Comparison of ENCODE assay signal across 8 mouse cellular contexts in genomic region chr14:45529411-45530363, GRCm38 (mm10). TPM values are rescaled to one million over a fixed set of nuclear protein-coding genes. Genes with fewer than 3 reads are reported as not detected.
A peak's percentile ranks its signal among the peaks of the same experiment; 100 is the strongest.
DNase-seq lines count a peak whose midpoint lies in the region; ATAC-seq and TF ChIP-seq lines count a peak whose summit lies in the region.

Gene Fermt2 (minus strand): TSS chr14:45530118.

- peaks cover 72% of the 10 kb centered on the region for H3K27me3 ChIP-seq in megakaryocyte, embryonic 14.5 days (replicated peaks)
- no peaks in the 10 kb centered on the region for H3K27me3 ChIP-seq in embryonic facial prominence, embryonic 14.5 days (replicated peaks; ENCODE audit: control insufficient read depth, insufficient read depth, low read length)
- H3K27me3 ChIP-seq in limb, embryonic 14.5 days (ENCODE audit: control insufficient read depth, insufficient read depth, low read length) = no peaks in the 10 kb centered on the region
- no peaks in the 10 kb centered on the region for H3K27me3 ChIP-seq in myocyte (ENCODE audit: control insufficient read depth, insufficient read depth, insufficient read length)

- peak within 1 kb of the TSS; percentile 99 for H3K27ac ChIP-seq in embryonic facial prominence, embryonic 14.5 days (replicated peaks; ENCODE audit: low read depth, low read length)
- peak within 1 kb of the TSS; percentile 97 for H3K27ac ChIP-seq in limb, embryonic 14.5 days (replicated peaks; ENCODE audit: low read depth, low read length)

- WGBS in embryonic facial prominence, embryonic 14.5 days = under 1% methylated on average over 20 of the region's 126 CpGs
- WGBS in limb, embryonic 14.5 days = 3% methylated on average over 57 of the region's 126 CpGs

- DNase-seq in embryonic facial prominence, embryonic 14.5 days (ENCODE audit: low spot score) = peak; percentile 94
- DNase-seq in heart, adult 8-10 months (ENCODE audit: low spot score) = peak; percentile 85
- DNase-seq in kidney, adult 9 months = peak; percentile 91
- DNase-seq in limb, embryonic 14.5 days (ENCODE audit: low spot score) = peak; percentile 86
- DNase-seq in testis, postnatal 14 days (ENCODE audit: low spot score) = peak; percentile 87

- peak within 1 kb of the TSS; percentile 81 for H3ac ChIP-seq in myocyte (ENCODE audit: control insufficient read depth, insufficient read length)

- no peaks in the 10 kb centered on the region for H3K36me3 ChIP-seq in megakaryocyte, embryonic 14.5 days (replicated peaks; ENCODE audit: low read length)
- 0 out of 2 replicates have a peak, but pooled peaks cover 4% of the 10 kb centered on the region for H3K36me3 ChIP-seq in embryonic facial prominence, embryonic 14.5 days (ENCODE audit: control insufficient read depth, insufficient read depth, low read length)
- no peaks in the 10 kb centered on the region for H3K36me3 ChIP-seq in limb, embryonic 14.5 days (ENCODE audit: control insufficient read depth, insufficient read depth, low read length)
- no peaks in the 10 kb centered on the region for H3K36me3 ChIP-seq in myocyte (ENCODE audit: control insufficient read depth, insufficient read depth)

- peak within 1 kb of the TSS; percentile 90 for H3K4me3 ChIP-seq in megakaryocyte, embryonic 14.5 days (replicated peaks)
- peak within 1 kb of the TSS; percentile 80 for H3K4me3 ChIP-seq in embryonic facial prominence, embryonic 14.5 days (ENCODE audit: low read depth, low read length)
- H3K4me3 ChIP-seq in limb, embryonic 14.5 days (replicated peaks; ENCODE audit: low read length) = peak within 1 kb of the TSS; percentile 75
- H3K4me3 ChIP-seq in myocyte = peak within 1 kb of the TSS; percentile 84

- H3K9me3 ChIP-seq in megakaryocyte, embryonic 14.5 days = no peaks in the 10 kb centered on the region
- no peaks in the 10 kb centered on the region for H3K9me3 ChIP-seq in embryonic facial prominence, embryonic 14.5 days (ENCODE audit: control insufficient read depth, low read length)
- no peaks in the 10 kb centered on the region for H3K9me3 ChIP-seq in limb, embryonic 14.5 days (ENCODE audit: control insufficient read depth, low read length)

- H3K4me2 ChIP-seq in embryonic facial prominence, embryonic 14.5 days (ENCODE audit: low read depth, low read length) = peak within 1 kb of the TSS; percentile 72
- H3K4me2 ChIP-seq in limb, embryonic 14.5 days (replicated peaks; ENCODE audit: low read depth, low read length, severe bottlenecking) = peak within 1 kb of the TSS; percentile 67
- peak within 1 kb of the TSS; percentile 94 for H3K4me2 ChIP-seq in myocyte (ENCODE audit: low read depth)

- TF ChIP-seq POLR2A in limb, embryonic 14.5 days (IDR thresholded peaks at IDR 0.05; ENCODE audit: borderline replicate concordance, extremely low read depth, insufficient read depth, insufficient read length) = no peak
- peak; percentile 73 for TF ChIP-seq POLR2A in myocyte (IDR thresholded peaks at IDR 0.05; ENCODE audit: insufficient read length, low read depth)

- peak within 1 kb of the TSS; percentile 88 for H3K9ac ChIP-seq in embryonic facial prominence, embryonic 14.5 days (ENCODE audit: low read depth, low read length)
- H3K9ac ChIP-seq in limb, embryonic 14.5 days (ENCODE audit: low read depth, low read length, severe bottlenecking) = peak within 1 kb of the TSS; percentile 88

- H3K4me1 ChIP-seq in megakaryocyte, embryonic 14.5 days = peaks cover 19% of the 10 kb centered on the region
- peaks cover 19% of the 10 kb centered on the region for H3K4me1 ChIP-seq in embryonic facial prominence, embryonic 14.5 days (ENCODE audit: control insufficient read depth, insufficient read depth, low read length)
- peaks cover 30% of the 10 kb centered on the region for H3K4me1 ChIP-seq in limb, embryonic 14.5 days (ENCODE audit: control insufficient read depth, insufficient read depth, low read length)

- ATAC-seq in megakaryocyte, adult 5-6 weeks (ENCODE audit: poor library complexity, severe bottlenecking) = no peak
- peak; percentile 90 for ATAC-seq in embryonic facial prominence, embryonic 14.5 days (ENCODE audit: low read depth)
- ATAC-seq in limb, embryonic 14.5 days (ENCODE audit: low FRiP score, low read depth) = peak; percentile 88

- H3K79me2 ChIP-seq in myocyte (ENCODE audit: control insufficient read depth, insufficient read depth) = peaks cover 48% of the 10 kb centered on the region

TF ChIP-seq in myocyte, 11 proteins besides CTCF, POLR2A, EP300 and RAD21:
- peak; percentile 30 for TF ChIP-seq POLR2AphosphoS2 (IDR thresholded peaks at IDR 0.05; ENCODE audit: insufficient read length, low read depth)
- no peak for TF ChIP-seq CEBPB (IDR thresholded peaks at IDR 0.05; ENCODE audit: insufficient read depth, poor library complexity, severe bottlenecking)
- no peak for TF ChIP-seq TCF3 (IDR thresholded peaks at IDR 0.05; ENCODE audit: insufficient read length, low read depth)
- TF ChIP-seq SRF (IDR thresholded peaks at IDR 0.05; ENCODE audit: control insufficient read depth, insufficient read length, low read depth) = peak; percentile 95
- peak in 1 of 3 experiments; percentile 1 for TF ChIP-seq MYOG (IDR thresholded peaks at IDR 0.05; ENCODE audit: control insufficient read depth in 1 of 3, insufficient read depth in 1 of 3, insufficient read length in 2 of 3, low read depth in 2 of 3)
TF ChIP-seq in myocyte: peak in this region for 3.

RNA-seq across cellular contexts. Expression of gene Fermt2, which starts in this region (rescaled TPM):
- not detected in 2 replicates for polyA plus RNA-seq in megakaryocyte, embryonic 14.5 days (2012; ENCODE audit: insufficient read depth, low replicate concordance)
- not detected in 2 replicates for total RNA-seq in megakaryocyte, adult 5-6 weeks (2015)
- total RNA-seq in megakaryocyte, adult 5-6 weeks (2017) = not detected in 2 replicates
- polyA plus RNA-seq in embryonic facial prominence, embryonic 14.5 days (2014; fragmentation: Nextera tagmentation; extraction: Ambion mirVana) = 132 and 153 TPM in 2 replicates
- 100 to 1,000 TPM; 205 to 238 (median 230) TPM for total RNA-seq in heart, adult 8-10 months (2022)
- polyA plus RNA-seq in limb, embryonic 14.5 days (2012; rRNA removed) = 74.3 and 91.7 TPM in 2 replicates
- 128 and 134 TPM in 2 replicates for polyA plus RNA-seq in limb, embryonic 14.5 days (2014; fragmentation: Nextera tagmentation; extraction: Ambion mirVana)
- 37.9 TPM for polyA plus RNA-seq in myocyte (2012; fragmentation: generic; extraction: Trizol)

Comparison
In these comparisons a context has a peak if more than half of its experiments do, and no peak if none do; other contexts are left out.
1. RNA of gene Fermt2 (total RNA-seq): 205 to 238 TPM in heart, adult 8-10 months; not detected in megakaryocyte, adult 5-6 weeks; every median in the first group is over 100 times any median in the second.
2. RNA of gene Fermt2 (polyA plus RNA-seq): 132 to 153 TPM in embryonic facial prominence, embryonic 14.5 days, 74.3 to 134 TPM in limb, embryonic 14.5 days and 37.9 TPM in myocyte (single experiment); not detected in megakaryocyte, embryonic 14.5 days; every median in the first group is over 10 times any median in the second.
3. Peak in every context shown above with its lines, with median percentiles within 50 percentile points of each other: H3K4me3 ChIP-seq, DNase-seq and H3K4me2 ChIP-seq.